Mouse (Mus musculus) monocyte, adult 2 months (primary cell): ENCODE data around the gene Cd2bp2.

Experiments
- DNase-seq, 2 experiments: peaks; one replicate each; pipeline ENCODE4 v3.0.0; 2022; ENCODE audit warnings: low spot score in 2 of 2, low read depth in 1 of 2

Gene Cd2bp2

GRCm38 (mm10) chr7:127195544-127196295, at the start of gene Cd2bp2:
Gene Cd2bp2 (minus strand): TSS chr7:127196050.
- DNase-seq, result peak; percentile 90 to 91

GRCm38 (mm10) chr7:127244658-127245510, 49.0 kb upstream of the Cd2bp2 start:
- DNase-seq, result no peak

- peak; percentile 66 to 77 for DNase-seq
Observed at GRCm38 (mm10) chr7:127243870-127244657, 48.2 kb upstream of the Cd2bp2 start, which contains the start of gene Zfp771. Gene Zfp771 (plus strand): TSS chr7:127244274.

- no peak for DNase-seq
Observed at GRCm38 (mm10) chr7:127243361-127243867, 47.6 kb upstream of the Cd2bp2 start.

GRCm38 (mm10) chr7:127234777-127235176, 38.9 kb upstream of the Cd2bp2 start:
- DNase-seq, result no peak

- DNase-seq, result no peak
Observed at GRCm38 (mm10) chr7:127233765-127234164, 37.9 kb upstream of the Cd2bp2 start.

- no peak for DNase-seq
Observed at GRCm38 (mm10) chr7:127233368-127233749, 37.5 kb upstream of the Cd2bp2 start.

GRCm38 (mm10) chr7:127232622-127233367, 36.9 kb upstream of the Cd2bp2 start, which contains the start of the genes Zfp553 and Sept1:
Gene Zfp553 (plus strand): TSS chr7:127233061.
Gene Sept1 (minus strand): TSS chr7:127233130.
- DNase-seq, result peak; percentile 33 to 62

GRCm38 (mm10) chr7:127231826-127232621, 36.2 kb upstream of the Cd2bp2 start:
- DNase-seq, result no peak

GRCm38 (mm10) chr7:127231376-127231775, 35.5 kb upstream of the Cd2bp2 start:
- DNase-seq, result no peak

- peak in 1 of 2 experiments; percentile 62 for DNase-seq
Observed at GRCm38 (mm10) chr7:127228615-127229303, 32.9 kb upstream of the Cd2bp2 start.

GRCm38 (mm10) chr7:127225147-127225995, 29.5 kb upstream of the Cd2bp2 start:
- no peak for DNase-seq

GRCm38 (mm10) chr7:127224616-127225015, 28.8 kb upstream of the Cd2bp2 start:
- DNase-seq, result no peak

- DNase-seq, result no peak
Observed at GRCm38 (mm10) chr7:127223515-127224478, 27.9 kb upstream of the Cd2bp2 start.

GRCm38 (mm10) chr7:127223106-127223505, 27.3 kb upstream of the Cd2bp2 start:
- DNase-seq, result no peak

GRCm38 (mm10) chr7:127220440-127220839, 24.6 kb upstream of the Cd2bp2 start:
- no peak for DNase-seq

GRCm38 (mm10) chr7:127218670-127219069, 22.8 kb upstream of the Cd2bp2 start:
- no peak for DNase-seq
